19 mouse cellular contexts compared by ENCODE assay signal in the genomic region with DNA sequence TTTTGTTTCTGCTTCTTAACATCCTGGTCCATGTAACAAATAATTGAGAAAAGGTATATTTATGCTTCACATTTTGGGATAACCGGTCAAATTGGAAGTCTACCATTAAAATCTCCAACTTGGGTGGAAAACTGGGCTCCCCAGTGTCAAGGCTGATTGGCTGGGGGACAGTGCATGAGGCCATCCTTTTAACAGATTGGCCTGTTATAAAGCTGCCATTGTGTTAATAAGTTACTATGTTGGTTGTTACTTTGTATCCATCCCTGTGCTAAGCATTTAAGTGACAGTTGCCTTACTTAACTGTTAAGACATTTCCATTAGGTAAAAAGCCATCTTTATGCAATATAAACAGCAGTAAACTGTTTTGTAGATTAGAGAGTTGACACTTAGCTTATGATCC.
"Had no signal": no experiment of that assay in that cellular context is flagged by ENCODE, and none has a peak within 500 bp of the region (broad histone marks: within the 10 kb centered on the region; RNA-seq: fewer than 3 reads in every experiment).

No protein-coding gene starts in this region.

- DNase-seq: lung, adult 2 months; lung, postnatal 14 days; lung, postnatal 36 days; retina, postnatal 1 day; right cerebral cortex, adult 18-20 months; right cerebral cortex, postnatal 25 days; right cerebral cortex, postnatal 4 days; spleen, adult 18-20 months; thymus, adult 18-20 months; thymus, postnatal 14 days; thymus, postnatal 36 days had no signal

- ATAC-seq: lung, postnatal 0 days; midbrain, embryonic 13.5 days; midbrain, embryonic 15.5 days had no signal

- H3K4me2 ChIP-seq: lung, embryonic 15.5 days; midbrain, embryonic 11.5 days; midbrain, embryonic 13.5 days; midbrain, embryonic 15.5 days; neural tube, embryonic 12.5 days had no signal

- H3K9ac ChIP-seq: lung, embryonic 15.5 days; midbrain, embryonic 13.5 days; midbrain, embryonic 15.5 days; neural tube, embryonic 12.5 days had no signal

- H3K4me3 ChIP-seq: lung, embryonic 15.5 days; megakaryocyte, embryonic 14.5 days; midbrain, embryonic 13.5 days; midbrain, embryonic 15.5 days; neural tube, embryonic 12.5 days had no signal

- H3K9me3 ChIP-seq: lung, embryonic 15.5 days; megakaryocyte, embryonic 14.5 days; midbrain, embryonic 13.5 days; midbrain, embryonic 15.5 days; neural tube, embryonic 12.5 days had no signal

- H3K36me3 ChIP-seq: lung, embryonic 15.5 days; midbrain, embryonic 15.5 days; neural tube, embryonic 12.5 days had no signal

- H3K4me1 ChIP-seq: lung, embryonic 15.5 days had no signal

- H3K27me3 ChIP-seq: lung, embryonic 15.5 days; megakaryocyte, embryonic 14.5 days; midbrain, embryonic 13.5 days; midbrain, embryonic 15.5 days; neural tube, embryonic 12.5 days had no signal

- H3K27ac ChIP-seq: lung, embryonic 15.5 days; macrophage; midbrain, embryonic 13.5 days; midbrain, embryonic 15.5 days; neural tube, embryonic 12.5 days had no signal
